Mouse (Mus musculus): Measurements from ENCODE around the gene Spata20.

DNA sequence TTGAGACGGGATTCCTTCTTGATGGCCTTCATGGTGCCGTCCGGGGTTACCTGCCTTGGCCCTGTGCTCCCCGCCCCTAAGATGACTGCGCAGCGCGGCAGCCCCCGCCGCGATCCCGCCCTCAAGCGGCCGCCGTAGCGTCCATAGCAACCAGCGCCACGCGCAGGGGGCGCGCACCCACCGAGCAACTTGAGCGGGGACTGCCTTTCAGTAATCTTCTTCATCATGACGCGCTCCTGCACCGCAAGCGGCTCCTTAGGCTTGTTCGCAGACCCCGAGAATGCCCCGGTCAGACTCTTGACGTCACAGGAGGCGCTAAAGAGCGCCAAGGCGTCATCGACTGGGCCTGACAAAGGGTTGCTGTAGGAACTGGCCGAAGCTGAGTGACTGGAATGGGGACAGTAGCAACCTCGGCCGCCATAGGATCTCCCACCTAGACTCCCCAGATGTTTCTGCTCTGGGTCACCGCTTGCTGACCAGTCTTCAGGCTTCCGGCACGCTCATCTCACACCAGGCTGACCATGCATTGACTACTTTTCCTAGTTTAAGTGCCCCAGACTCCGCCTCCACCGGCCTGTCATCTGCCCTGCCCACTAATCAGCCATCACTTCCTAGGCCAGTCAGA lies 35.4 kb upstream of the Spata20 start, which contains the start of gene Mycbpap:
- TF ChIP-seq POLR2A (IDR thresholded peaks at IDR 0.05; ENCODE audit: insufficient read depth, low read depth, low read length) (no peak), CTCF (IDR thresholded peaks at IDR 0.05; ENCODE audit: insufficient read depth, low read depth, low read length) (no peak)

All from olfactory bulb, adult 2 months (tissue).